Mouse (Mus musculus): ENCODE results near the gene Mfng.

Gene Mfng

DNA sequence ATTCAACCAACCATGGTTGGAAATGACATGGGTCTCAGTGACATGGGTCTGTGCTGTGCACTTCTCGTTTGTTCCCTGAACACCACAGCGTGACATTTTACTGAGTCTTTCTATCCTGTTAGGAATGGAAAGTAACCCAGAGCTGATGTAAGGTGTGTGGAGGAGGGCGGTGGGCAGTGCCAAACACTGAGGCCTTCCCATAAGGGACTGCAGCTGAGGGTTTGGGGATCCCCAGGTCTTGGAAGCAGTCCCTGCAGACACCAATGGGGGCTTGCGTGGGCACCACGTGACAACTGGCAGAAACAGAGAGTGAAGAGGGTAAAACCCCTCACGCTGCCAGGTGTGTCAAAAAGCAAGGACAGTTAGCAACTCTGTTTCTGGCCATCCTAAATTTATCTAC lies 15.1 kb downstream of the Mfng start:
- no peak for DNase-seq (ENCODE audit: low read depth, low spot score)

DNA sequence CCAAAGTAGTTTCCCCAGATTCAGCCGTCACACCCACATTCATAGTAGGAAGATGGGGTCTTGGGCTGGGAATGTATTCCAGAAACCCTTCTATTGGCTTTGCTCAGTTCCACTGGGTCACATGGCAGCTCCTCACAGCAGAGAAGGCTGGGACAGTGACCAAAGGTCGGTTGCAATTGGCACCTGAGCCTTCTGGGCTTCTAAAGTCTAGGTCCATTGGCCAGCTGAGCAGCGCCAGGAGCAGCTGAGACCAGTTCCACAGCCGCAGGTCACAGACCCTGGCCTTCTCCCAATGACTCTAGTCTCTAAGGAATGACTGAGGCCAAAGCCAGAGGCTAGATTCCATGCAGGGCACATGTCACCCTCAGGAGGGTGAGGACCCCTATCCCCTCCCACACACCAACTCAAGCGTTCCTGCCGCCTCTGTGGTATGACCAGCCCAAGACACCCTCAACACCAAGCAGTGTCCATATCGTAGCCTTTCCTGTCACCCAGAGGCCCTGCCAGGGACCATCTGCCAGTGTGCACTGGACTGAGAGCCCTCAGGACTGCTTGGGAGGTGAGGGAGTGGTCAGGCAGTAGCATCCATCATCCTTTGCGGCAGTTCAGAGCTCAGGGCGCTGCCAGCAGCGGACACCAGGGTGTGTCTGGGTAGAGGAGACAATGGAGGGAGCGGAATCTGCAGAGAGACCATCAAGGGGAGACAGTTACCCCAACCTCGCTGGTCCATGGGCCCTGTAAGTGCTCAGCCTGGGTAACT lies 17.1 kb downstream of the Mfng start:
- DNase-seq (ENCODE audit: low read depth, low spot score): no peak

DNA sequence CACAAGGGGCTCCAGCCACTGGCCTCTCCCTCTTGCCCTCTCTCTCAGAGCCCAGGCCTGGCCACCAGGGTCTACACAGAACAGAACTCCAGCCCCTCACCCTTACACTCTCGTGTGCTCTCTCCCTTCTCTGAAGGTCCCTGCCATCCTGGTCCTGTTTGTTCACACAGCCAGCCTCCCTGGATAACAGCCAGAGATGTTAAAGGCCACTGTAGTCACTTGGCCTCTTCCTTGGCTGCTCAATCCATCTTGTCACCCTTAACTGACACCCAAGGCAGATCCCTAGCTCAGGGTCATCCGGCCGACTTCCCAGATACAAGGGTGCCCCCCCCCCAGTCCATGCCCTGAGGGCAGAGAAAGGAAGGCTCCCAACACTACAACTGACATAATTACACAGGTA lies 18.0 kb downstream of the Mfng start:
- no peak for DNase-seq (ENCODE audit: low read depth, low spot score)

DNA sequence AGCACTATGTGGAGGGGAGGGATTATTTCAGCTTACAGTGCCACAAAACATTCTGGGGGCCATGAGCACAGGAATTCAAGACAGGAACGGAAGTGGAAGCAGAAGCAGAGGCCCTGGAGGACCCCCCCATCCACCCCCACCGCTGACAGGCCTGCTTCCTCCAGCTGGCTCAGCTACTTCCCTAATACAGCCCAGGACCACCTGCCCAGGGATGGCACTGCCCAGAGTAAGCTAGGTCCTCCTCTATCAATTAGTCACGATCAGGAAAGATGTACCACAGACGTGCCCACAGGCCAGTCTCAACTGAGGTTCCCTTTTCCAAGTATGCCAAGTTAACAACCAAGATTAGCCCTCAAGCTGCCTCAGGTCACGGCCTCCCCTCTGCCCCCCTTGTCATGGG lies 19.1 kb downstream of the Mfng start:
- no peak for DNase-seq (ENCODE audit: low read depth, low spot score)

DNA sequence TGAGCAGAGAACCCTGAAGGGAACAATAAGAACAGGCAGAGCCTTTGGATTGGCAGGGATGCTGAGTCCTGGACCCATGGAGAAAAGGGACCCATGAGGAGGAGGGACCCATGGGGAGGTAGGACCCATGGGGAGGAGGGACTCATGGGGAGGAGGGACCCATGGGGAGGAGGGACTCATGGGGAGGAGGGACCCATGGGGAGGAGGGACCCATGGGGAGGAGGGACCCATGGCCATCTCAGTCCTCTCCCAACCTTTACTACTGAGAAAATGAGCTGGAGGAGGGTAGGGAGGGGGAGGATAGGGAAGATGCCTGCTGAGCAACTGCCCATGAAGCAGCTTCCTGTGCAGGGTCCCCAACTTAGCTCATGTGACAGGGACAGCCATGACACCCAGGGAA lies 20.3 kb downstream of the Mfng start:
- DNase-seq (ENCODE audit: low read depth, low spot score): no peak

DNA sequence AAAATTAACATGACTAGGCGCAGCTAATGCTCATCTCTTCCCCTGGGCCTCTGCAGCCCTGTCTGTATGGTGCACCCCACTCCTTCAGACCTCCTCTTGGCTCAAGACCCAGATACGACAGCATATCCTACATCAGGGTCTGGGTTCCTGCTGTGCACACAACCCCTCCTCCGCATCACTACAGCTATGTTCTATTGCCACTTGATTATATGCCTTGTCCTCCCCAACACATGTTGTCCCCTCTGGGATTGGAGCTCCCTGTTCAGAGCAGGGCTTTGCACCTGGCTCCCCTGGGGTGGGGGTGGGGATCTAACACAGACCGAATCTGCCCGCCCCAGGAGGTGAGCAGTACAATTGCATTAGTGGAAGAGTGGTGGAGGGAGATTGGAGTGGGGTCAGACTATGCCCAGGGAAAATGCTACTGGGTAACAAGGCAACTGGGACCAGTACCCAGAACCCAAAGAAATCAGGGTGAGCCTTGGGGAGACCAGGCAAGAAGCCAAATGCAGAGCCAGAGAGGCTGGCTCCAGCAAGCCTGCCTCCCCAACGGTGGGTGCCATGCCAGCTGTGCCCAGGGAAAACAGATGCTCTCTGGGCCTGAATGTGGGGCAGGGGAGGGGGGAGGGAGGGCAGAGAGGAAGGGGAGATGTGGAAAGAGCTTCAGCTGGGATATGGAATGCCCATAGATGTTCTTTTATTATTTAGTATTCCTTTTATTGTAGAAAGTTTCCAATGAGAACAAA lies 22.5 kb downstream of the Mfng start:
- no peak for DNase-seq (ENCODE audit: low read depth, low spot score)

DNA sequence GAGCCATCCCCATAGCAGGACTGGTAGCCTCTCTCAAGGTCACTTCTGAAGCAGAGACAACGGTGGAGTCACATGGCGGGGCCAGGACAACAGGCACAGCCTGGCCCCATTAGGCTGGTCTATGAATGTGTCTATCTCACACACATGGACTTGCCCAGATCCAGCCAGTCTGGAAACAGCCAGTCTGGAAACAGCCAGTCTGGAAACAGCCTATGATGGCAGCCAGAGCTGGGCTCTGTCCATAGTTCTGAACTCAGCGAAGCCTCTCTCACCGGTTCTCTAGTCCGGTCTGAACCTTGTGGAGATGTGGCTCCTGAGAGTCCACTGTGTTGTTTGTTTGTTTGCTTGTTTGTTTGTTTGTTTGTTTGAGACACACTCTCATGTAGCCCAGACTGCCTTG lies 23.4 kb downstream of the Mfng start:
- no peak for DNase-seq (ENCODE audit: low read depth, low spot score)

DNA sequence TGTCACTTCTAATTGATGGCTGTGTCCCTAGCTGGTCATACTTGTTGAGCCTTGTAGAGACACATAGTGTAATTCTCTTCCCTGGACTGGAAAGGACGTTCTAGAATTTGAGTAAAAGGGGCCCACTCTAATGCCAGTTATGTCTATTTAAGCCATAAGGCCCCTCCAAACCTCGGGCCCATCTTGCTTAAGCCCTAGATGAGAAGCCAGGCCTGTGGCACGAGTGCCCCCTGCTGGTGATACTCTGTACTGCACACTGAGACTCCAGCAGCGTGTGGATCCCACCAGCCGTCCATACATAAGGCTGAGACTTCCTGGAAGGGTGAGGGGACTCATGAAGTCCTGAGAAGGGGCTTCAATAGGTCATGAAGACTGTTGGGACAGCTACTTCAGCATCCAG lies 29.1 kb downstream of the Mfng start:
- DNase-seq (ENCODE audit: low read depth, low spot score): peak; percentile 76

DNA sequence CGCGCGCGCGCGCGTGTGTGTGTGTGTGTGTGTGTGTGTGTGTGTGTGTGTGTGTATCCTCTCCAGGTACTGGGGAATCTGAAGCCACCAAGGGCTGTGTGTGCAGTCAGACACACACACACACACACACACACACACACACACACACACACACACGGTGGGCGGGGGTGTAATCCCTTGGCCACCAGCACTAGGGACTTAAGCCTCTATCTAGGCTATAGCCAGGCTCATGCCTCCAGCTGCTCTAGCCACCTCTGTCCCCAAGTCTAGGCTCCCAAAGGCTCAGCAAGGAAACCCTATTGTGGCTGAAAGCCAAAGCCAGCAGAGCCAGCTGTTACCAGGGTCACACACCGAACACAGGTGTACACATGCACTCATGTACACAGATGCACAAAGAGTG lies 30.4 kb downstream of the Mfng start:
- DNase-seq (ENCODE audit: low read depth, low spot score): no peak

DNA sequence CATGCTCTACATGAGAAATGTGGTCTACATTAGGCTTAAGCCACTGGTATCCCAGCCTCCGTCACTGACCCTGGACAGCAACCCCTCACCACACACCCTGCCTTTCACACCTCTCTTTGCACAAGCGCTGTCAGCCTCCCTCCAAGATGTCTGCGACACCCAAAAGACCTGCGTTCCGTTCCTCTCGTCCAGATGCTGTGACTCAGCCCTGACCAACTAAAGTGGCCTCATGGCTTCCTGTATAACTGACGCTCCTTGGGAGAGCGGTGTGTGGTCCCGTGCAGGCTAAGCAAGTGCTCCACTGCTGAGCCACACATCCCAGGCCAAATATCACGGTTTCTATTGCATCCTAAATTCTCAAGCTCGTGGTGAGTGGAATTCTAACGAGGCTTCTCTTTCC lies 32.6 kb downstream of the Mfng start:
- DNase-seq (ENCODE audit: low read depth, low spot score): no peak

DNA sequence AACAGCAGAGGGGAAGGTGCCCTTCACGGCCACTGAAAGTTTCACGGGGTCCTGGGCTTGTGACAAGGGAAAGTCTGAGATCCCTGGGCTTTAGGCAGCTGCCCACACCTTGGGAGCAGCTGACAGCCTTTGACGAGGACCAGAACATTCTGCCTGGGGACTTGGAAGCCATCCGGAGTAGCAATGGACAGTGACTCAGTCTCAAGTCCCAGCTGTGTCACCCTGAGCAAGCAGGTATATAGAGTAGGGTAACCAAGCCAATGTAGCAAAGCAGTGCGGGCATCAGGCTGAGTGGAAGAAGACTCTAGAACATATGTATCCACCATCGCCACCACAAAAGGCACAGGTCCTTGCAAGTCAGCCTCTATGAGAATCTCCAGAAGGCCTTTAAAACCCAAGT lies 36.1 kb downstream of the Mfng start:
- DNase-seq (ENCODE audit: low read depth, low spot score): no peak

DNA sequence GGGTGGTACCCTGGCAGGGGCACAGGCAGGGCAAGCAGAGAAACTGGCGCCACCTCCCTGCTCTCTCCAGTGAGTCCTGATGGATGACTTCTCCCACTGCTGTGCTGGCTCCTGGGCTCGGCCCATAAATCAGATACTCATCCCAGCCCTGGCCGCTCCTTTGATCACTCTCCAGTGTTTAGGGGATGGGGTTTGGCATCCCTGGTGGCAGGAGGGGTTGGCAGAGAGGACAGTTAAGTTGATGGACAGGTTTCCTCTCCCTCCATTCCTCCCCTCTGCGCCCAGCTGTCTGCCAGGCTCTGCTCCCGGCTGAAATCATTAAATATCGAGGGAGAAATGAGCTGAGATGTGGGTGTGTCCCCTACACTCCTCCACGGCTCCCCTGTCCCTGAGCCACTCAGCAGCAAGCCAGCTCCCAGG lies 36.6 kb downstream of the Mfng start:
- no peak for DNase-seq (ENCODE audit: low read depth, low spot score)

DNA sequence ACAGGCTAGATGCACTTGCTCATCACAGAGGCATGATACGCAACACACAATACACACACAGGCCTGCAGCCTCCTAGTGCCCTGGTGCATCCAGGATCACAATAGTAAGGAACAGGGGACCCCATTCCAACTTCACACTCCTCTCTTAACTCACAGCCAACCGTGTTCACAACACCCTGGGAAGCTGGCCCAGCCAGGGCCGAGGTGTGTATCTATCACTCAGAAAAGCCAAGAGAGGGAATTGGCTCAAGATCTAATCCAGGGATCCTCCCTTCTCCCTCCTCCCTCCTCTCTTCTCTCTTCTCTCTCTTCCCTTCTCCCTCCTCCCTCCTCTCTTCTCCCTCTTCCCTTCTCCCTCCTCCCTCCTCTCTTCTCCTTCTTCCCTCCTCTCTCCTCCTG lies 37.1 kb downstream of the Mfng start:
- no peak for DNase-seq (ENCODE audit: low read depth, low spot score)

DNA sequence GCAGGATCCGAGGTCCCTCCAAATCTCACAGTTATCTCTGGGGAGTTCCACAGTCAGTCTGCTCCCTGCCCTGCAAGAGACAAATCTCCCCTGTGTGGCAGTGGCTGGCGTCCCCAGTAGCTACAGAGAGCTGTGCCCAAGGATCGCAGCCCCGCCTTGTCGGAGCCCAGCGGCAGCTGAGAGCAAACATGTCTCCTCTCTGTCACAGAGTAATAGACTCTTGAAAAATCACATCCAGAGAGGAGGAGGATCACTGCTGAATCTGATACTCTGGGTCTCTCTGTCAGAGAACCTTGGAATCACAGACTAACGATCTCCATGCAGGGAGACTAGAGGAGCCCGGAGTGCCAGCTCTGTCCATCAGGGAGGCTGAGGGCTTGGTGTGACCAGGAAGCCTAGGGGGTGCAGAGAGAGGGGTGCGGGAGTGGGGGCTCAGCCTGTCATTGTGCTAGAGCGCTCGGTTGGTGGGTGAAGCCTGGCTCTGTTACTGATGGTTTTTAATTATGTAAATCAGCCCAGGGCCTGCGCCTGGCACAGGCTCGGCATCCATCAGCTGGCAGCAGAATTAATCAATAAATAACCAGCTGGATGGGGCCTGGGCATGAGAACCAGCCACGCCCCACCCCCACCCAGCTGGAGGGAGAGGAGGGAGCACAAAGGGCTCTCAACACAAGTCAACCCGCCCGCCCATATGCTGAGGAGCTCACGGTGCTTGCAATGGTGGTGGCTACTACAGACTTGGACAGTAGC lies 37.7 kb downstream of the Mfng start:
- peak; percentile 82 for DNase-seq (ENCODE audit: low read depth, low spot score)

DNA sequence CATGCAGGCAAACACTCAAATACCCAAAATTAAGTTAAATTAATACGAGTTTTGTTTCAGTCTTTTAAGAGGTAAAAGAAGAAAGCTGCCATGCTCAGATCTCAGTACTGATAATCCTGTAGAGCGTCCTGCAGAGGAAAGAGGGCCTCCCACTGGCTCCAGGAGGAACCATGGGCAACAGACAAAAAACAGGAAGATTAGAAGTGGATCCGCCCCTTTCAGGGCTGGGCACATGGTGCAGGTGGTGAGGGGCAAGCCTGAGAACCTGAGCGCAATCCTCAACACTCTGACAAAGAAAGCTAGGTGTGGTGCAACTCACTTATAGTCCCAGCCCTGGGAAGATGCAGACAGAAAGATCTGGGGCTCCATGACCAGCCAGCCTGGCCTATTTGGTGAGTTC lies 41.4 kb downstream of the Mfng start:
- no peak for DNase-seq (ENCODE audit: low read depth, low spot score)

DNA sequence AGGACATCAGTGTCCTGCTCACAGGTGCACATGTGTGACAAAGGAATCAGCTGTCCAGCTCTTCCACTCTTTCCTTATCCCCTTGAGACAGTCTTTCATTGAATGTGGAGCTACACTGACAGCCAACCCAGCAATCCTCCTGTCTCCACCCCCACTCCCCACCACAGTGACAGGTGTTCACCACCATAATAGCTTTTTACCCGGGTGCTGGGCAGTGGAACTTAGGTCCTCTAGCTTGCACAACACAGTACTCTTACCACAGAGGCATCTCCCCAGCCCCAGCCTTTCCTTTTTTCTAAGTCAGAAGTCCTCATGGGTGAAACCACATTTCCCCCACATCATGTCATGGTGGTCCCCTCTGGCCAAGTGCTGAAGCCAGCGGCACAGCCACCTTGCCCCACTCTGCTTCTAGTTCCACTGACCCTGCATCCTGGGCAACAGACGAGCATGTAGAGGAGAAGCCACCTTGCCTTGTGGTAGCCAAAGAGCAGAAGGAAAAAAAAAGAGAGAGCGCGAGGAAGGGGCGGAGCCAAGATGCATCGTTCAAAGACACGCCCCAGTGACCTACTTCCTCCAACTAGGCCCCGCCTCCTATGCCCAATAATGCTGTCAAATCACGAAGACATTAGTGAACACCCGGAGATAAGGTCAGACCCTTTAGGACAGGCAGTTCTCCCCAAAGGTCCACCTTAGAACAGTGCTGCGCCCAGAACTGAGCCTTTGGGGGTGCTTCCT lies 42.8 kb downstream of the Mfng start:
- no peak for DNase-seq (ENCODE audit: low read depth, low spot score)

DNA sequence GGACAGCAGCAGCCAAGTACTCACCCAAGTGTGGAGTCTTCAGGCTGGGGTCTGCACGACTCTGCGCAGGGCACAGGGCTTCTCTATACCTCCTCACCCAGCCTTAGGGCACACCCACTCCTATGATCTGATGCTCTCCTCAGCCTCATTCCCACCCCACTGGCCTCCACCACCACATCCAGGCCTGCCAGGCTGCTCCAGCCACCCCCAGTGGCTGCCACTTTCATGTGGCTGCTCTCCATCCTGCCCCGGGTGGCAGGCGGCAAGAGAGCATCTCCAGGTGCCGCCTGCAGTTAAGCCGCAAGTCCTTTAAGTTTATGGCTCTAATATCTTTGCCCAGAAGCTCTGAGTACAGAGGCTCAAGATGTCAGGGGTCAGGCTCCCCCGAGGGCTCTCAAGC lies 46.6 kb downstream of the Mfng start:
- DNase-seq (ENCODE audit: low read depth, low spot score): no peak

DNA sequence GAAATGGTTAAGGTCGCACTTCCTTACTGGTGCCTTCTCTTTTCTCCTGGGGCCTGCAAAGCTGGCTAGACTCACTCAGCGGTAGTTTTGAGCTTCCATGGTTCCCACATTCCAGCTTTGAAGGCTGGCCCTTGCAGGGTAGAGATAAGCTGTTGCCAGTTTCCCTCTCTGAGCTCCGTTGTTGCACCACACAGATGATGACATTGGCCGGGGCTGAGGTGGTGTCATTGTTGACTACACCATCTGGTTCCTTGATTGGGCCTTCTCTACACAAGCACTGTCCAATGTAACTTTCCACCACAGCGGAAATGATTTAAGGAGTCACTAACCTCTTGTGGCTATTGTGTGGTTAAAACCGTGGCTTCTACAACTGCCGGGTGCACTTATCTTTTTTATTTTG lies 52.7 kb downstream of the Mfng start:
- no peak for DNase-seq (ENCODE audit: low read depth, low spot score)

DNA sequence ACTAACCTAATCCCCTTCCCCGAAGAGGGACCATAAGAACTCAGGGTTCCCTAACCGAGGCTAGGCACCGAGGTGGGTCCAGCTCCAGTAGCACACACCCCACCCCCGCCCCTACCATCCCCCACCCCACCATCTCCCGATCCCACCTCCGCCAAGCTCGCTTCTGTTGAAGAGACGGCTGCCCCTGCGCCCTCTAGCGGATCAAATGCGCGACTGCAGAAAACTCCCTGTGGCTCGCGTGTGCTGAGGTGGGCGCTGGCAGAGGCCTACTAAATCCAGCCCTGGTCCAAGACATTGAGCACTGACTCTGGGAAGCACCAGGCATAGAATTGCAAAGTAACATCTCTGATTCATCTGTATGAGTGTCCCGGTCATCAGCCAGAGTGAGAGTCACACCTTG lies 53.2 kb downstream of the Mfng start:
- peak; percentile 76 for DNase-seq (ENCODE audit: low read depth, low spot score)

DNA sequence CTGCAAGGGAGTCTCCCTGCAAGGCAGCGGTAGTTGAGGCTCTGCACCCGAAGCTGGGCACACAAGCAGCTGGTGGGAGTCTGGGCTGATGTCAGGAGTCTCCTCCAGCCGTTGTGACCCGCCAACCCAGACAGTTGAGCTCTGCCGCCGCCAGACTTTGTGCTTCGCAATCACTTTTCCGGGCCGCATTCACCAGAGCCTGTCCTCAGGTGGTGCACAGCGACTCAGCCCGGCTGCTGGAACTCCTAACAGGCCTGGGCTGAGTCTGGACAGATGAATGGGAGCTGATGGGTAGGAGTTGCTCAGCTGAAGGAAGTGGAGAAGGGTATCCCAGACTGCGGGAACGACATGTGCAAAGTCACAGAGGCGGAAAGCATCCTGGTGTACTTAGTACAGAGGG lies 53.9 kb downstream of the Mfng start:
- DNase-seq (ENCODE audit: low read depth, low spot score): peak; percentile 65

DNA sequence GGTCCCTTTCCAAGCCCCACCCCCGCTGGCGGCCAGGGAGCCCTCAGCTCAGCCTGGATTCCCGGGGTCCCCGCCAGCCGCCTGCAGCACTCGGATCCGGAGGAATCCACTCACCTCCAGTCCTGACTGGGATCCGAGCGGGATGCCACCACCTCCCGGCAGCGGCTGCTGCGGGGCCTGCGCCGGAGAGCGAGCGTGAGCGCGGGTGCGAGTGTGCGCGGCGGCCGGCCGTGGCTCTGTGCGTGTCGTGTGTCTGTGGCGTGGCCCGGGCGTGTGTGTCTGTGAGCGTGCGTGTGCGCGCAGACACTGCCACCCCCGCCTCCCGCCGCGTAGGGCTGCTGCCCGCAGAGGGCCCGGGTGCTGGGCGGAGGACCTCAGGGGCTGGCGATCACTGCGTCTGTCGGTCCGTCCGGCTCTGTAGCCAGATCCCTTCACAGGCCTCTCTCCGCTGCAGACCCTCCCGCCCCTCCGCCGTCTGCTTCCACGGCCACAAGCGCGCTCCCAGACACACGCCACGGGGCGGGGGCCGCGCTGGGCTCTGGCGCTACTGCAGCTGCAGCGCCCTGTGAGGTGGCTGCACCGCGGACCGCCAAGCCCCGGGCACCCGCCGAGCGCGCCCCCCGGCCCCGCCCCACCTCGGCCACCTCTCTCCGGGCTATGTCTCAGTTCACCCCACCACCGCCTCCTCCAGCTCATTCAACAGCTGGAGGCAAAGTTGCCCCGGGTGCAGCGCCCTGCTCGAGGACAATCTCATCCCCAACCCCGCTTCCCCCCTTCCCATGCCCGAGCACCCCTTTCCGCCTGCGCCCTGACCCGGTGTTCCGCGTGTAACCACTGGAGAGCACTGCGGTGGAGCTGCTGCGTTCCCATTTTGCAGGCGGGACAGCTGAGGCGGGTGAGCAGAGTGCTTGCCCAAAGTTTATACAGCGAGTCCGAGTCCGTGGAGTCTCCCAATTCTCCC lies 54.7 kb downstream of the Mfng start, which contains the start of gene Elfn2:
Gene Elfn2 (minus strand): TSS at position 482 of the 961 bp plus-strand sequence.
- peak; percentile 80 for DNase-seq (ENCODE audit: low read depth, low spot score)

All from brain, adult 2 months (tissue).